Mouse (Mus musculus): ENCODE data around the gene Ap1m1.
A peak's percentile ranks its signal among the peaks of the same experiment; 100 is the strongest.

- TF ChIP-seq POLR2A (IDR thresholded peaks at IDR 0.05; ENCODE audit: low read depth, low read length) (no peak), CTCF (IDR thresholded peaks at IDR 0.05; ENCODE audit: extremely low read depth, insufficient read length, insufficient replicate concordance, low read depth, low read length) (peak; percentile 44)
These were observed 32.5 kb downstream of the Ap1m1 start for GRCm38 (mm10) chr8:72272361-72272760.

Measured in small intestine, adult 2 months (tissue).